Mouse (Mus musculus) G1E (cell line): ENCODE data around the gene Hhex.

Experiments
- CTCF ChIP-seq: IDR thresholded peaks from 2 replicates; pipeline ENCODE4 v1.5.1; 2012; ENCODE audit warnings: low read depth, low read length, inconsistent platforms, mixed read lengths
- GATA1 ChIP-seq: IDR thresholded peaks from 2 replicates; pipeline ENCODE4 v1.6.1; 2012; ENCODE audit warnings: borderline replicate concordance, low read length, inconsistent platforms, mixed read lengths
- GATA2 ChIP-seq: IDR thresholded peaks from 2 replicates; pipeline ENCODE4 v1.6.1; 2012; ENCODE audit warnings: low read depth, low read length, inconsistent platforms, borderline replicate concordance
- POLR2AphosphoS5 ChIP-seq: IDR thresholded peaks from 2 replicates; pipeline ENCODE4 v1.6.1; 2012; ENCODE audit warnings: low read depth, low read length, inconsistent platforms; ENCODE audit not compliant: insufficient replicate concordance
- TAL1 ChIP-seq: conservative IDR thresholded peaks from 2 replicates; pipeline ENCODE4 v1.6.1; 2012; ENCODE audit warnings: low read depth, low read length, inconsistent platforms, mixed read lengths

- no peak for TF ChIP-seq CTCF
- TF ChIP-seq GATA2 = no peak
- no peak for TF ChIP-seq GATA1
- TF ChIP-seq POLR2AphosphoS5 = no peak
- peak; percentile 76 for TF ChIP-seq TAL1
Observed at GRCm38 (mm10) chr19:37435041-37435852, 637 bp downstream of the Hhex start.
